Mouse (Mus musculus): ENCODE data around the gene Abcd4.

DNA sequence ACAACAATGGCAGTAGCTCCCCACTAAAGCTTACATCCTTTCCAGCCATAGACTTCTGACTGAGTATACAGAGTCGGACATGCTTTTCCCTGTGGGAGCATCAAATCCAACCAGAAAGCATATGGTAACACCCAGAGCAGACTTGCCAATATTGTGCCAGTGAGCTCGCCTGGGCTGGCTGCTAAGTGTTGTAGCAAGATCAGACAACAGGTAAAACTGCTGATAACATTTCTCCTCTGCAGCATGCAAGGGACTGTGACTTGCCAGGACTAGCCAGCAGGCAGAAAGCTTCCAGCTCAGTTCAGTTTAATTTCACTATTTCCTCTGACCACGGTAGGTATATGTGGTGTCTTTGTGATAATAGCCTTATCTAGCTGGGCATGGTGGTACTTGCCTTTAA is 14.7 kb upstream of the Abcd4 start:
- no peak for TF ChIP-seq CTCF (conservative IDR thresholded peaks at IDR 0.05; ENCODE audit: insufficient read depth, insufficient read length, low read depth, low read length)
- no peak for TF ChIP-seq POLR2A (IDR thresholded peaks at IDR 0.05; ENCODE audit: low read depth, low read length)

Measured in kidney, adult 2 months (tissue).